Comparison of ENCODE assay signal across 7 mouse cellular contexts in genomic region chr11:110478978-110479384, GRCm38 (mm10).
A peak's percentile ranks its signal among the peaks of the same experiment; 100 is the strongest.
DNase-seq lines count a peak whose midpoint lies in the region; ATAC-seq and TF ChIP-seq lines count a peak whose summit lies in the region.

No protein-coding gene starts in this region.

- H3K27ac ChIP-seq in cerebellum, adult 2 months (ENCODE audit: insufficient read depth, low read length), result no peak overlapping the region
- H3K27ac ChIP-seq in forebrain, embryonic 16.5 days (ENCODE audit: low read length), result peak overlapping the region; percentile 75
- no peak overlapping the region; the same call in 1 of the 2 replicates for H3K27ac ChIP-seq in kidney, embryonic 14.5 days (ENCODE audit: low read depth, low read length)
- no peak overlapping the region for H3K27ac ChIP-seq in lung, postnatal 0 days (ENCODE audit: low read length)

- peak; percentile 88 for ATAC-seq in forebrain, embryonic 16.5 days
- peak; percentile 82 for ATAC-seq in kidney, embryonic 14.5 days (ENCODE audit: low FRiP score, low TSS enrichment)
- peak; percentile 47; the same call in 1 of the 2 replicates for ATAC-seq in lung, postnatal 0 days

- H3K9ac ChIP-seq in forebrain, embryonic 16.5 days (replicated peaks; ENCODE audit: low read depth, low read length), result peak overlapping the region; percentile 2; the same call in 1 of the 2 replicates
- H3K9ac ChIP-seq in kidney, embryonic 14.5 days (ENCODE audit: low read depth, low read length), result no peak overlapping the region
- no peak overlapping the region for H3K9ac ChIP-seq in lung, postnatal 0 days (replicated peaks; ENCODE audit: low read depth)

- peak overlapping the region; percentile 51 for H3K4me3 ChIP-seq in cerebellum, adult 2 months (replicated peaks; ENCODE audit: insufficient read depth, low read depth, low read length)
- peak overlapping the region; percentile 28 for H3K4me3 ChIP-seq in forebrain, embryonic 16.5 days (replicated peaks; ENCODE audit: low read length)
- H3K4me3 ChIP-seq in kidney, embryonic 14.5 days (ENCODE audit: low read length), result peak overlapping the region; percentile 10; the same call in 1 of the 2 replicates
- H3K4me3 ChIP-seq in lung, postnatal 0 days (ENCODE audit: low read depth, low read length), result peak overlapping the region; percentile 21; the same call in 1 of the 2 replicates

- no peak for TF ChIP-seq EP300 in lung, postnatal 0 days (IDR thresholded peaks at IDR 0.05)

- H3K4me1 ChIP-seq in cerebellum, adult 2 months (ENCODE audit: control insufficient read depth, insufficient read depth, low read length), result peaks cover 16% of the 10 kb centered on the region
- peaks cover 40% of the 10 kb centered on the region for H3K4me1 ChIP-seq in forebrain, embryonic 16.5 days (replicated peaks; ENCODE audit: control insufficient read depth, insufficient read depth, low read length)
- peaks cover 22% of the 10 kb centered on the region for H3K4me1 ChIP-seq in kidney, embryonic 14.5 days (ENCODE audit: control insufficient read depth, insufficient read depth, low read length)
- H3K4me1 ChIP-seq in lung, postnatal 0 days (ENCODE audit: insufficient read depth, low read depth, low read length), result no peaks in the 10 kb centered on the region

- TF ChIP-seq POLR2A in cerebellum, adult 2 months (IDR thresholded peaks at IDR 0.05; ENCODE audit: borderline replicate concordance, insufficient read depth, low read length), result no peak

- H3K9me3 ChIP-seq in forebrain, embryonic 16.5 days (ENCODE audit: control insufficient read depth, low read length), result no peaks in the 10 kb centered on the region
- no peaks in the 10 kb centered on the region for H3K9me3 ChIP-seq in kidney, embryonic 14.5 days (ENCODE audit: control insufficient read depth, low read length)
- no peaks in the 10 kb centered on the region for H3K9me3 ChIP-seq in lung, postnatal 0 days (ENCODE audit: low read length)

- TF ChIP-seq CTCF in cerebellum, adult 2 months (IDR thresholded peaks at IDR 0.05; ENCODE audit: borderline replicate concordance, insufficient read depth, low read depth, low read length), result no peak
- TF ChIP-seq CTCF in lung, postnatal 0 days (IDR thresholded peaks at IDR 0.05), result no peak

- H3K4me2 ChIP-seq in forebrain, embryonic 16.5 days (ENCODE audit: low read length), result peak overlapping the region; percentile 42
- H3K4me2 ChIP-seq in kidney, embryonic 14.5 days (replicated peaks; ENCODE audit: low read depth, low read length), result peak overlapping the region; percentile 24; the same call in 1 of the 2 replicates
- peak overlapping the region; percentile 47 for H3K4me2 ChIP-seq in lung, postnatal 0 days (replicated peaks; ENCODE audit: low read depth, low read length)

- no peaks in the 10 kb centered on the region for H3K36me3 ChIP-seq in forebrain, embryonic 16.5 days (ENCODE audit: control insufficient read depth, insufficient read depth)
- H3K36me3 ChIP-seq in kidney, embryonic 14.5 days (ENCODE audit: control insufficient read depth, insufficient read depth, low read length), result no peaks in the 10 kb centered on the region
- H3K36me3 ChIP-seq in lung, postnatal 0 days (ENCODE audit: insufficient read depth, low read length), result no peaks in the 10 kb centered on the region

- peak; percentile 47 for DNase-seq in ZHBTc4 (ENCODE audit: low read depth, low spot score)
- DNase-seq in cerebellum, adult 2 months, result peak; percentile 50 to 67
- peak; percentile 55 for DNase-seq in lung, postnatal 0 days (ENCODE audit: low spot score)
- DNase-seq in retina, postnatal 7 days (ENCODE audit: low read depth, low spot score), result peak; percentile 40
- DNase-seq in urinary bladder, adult 18-20 months (ENCODE audit: low spot score in 2 of 2), result no peak

- no peaks in the 10 kb centered on the region for H3K27me3 ChIP-seq in cerebellum, adult 2 months (ENCODE audit: control insufficient read depth, insufficient read depth, low read length)
- no peaks in the 10 kb centered on the region for H3K27me3 ChIP-seq in forebrain, embryonic 16.5 days (replicated peaks; ENCODE audit: control insufficient read depth, insufficient read depth, low read length)
- H3K27me3 ChIP-seq in kidney, embryonic 14.5 days (ENCODE audit: control insufficient read depth, insufficient read depth, low read length), result no peaks in the 10 kb centered on the region
- H3K27me3 ChIP-seq in lung, postnatal 0 days (replicated peaks; ENCODE audit: insufficient read depth, low read length), result no peaks in the 10 kb centered on the region

- WGBS in cerebellum, adult 2 months, result 2% methylated on average over 6 of the region's 6 CpGs
- 0% methylated on average over 5 of the region's 6 CpGs for WGBS in forebrain, embryonic 16.5 days
- 0% methylated on average over 5 of the region's 6 CpGs for WGBS in kidney, embryonic 14.5 days
- 2% methylated on average over 5 of the region's 6 CpGs for WGBS in lung, postnatal 0 days

Comparison
In these comparisons a context has a peak if more than half of its experiments do, and no peak if none do; other contexts are left out.
1. DNase-seq: peak in ZHBTc4 (single experiment), cerebellum, adult 2 months (2 of 2), lung, postnatal 0 days (single experiment) and retina, postnatal 7 days (single experiment); none in urinary bladder, adult 18-20 months (0 of 2).
2. Peak in every context shown above with its lines, with median percentiles within 50 percentile points of each other: H3K4me3 ChIP-seq, ATAC-seq and H3K4me2 ChIP-seq.